Mouse (Mus musculus) liver, embryonic 14.5 days (tissue): ENCODE data around the gene Rfx8.

ENCODE experiments used
- CTCF ChIP-seq: IDR thresholded peaks from 2 replicates; pipeline ENCODE4 v1.5.1; 2016; ENCODE audit warnings: antibody characterized with exemption, low read depth, control low read depth
- EP300 ChIP-seq: IDR thresholded peaks from 2 replicates; pipeline ENCODE4 v1.6.1; 2016; ENCODE audit warnings: antibody characterized with exemption, low read depth

DNA sequence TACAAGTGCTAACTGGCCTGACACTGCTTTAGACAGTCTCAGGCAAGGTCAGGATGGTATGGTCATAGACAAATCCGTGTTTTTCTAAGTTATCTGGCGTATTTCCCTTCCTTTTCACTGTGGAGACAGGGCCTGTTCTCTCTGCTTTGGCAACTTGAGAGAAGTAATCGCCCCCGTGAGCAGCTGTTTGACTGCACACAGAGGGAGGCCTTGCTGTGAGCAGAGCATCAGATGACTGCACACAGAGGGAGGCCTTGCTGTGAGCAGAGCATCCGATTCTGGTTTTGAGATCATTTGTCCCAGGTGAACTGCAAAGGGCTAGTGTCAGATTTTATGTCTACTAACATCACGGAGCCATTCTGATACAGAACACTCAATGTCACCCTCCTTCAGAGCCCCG, 20.2 kb upstream of the Rfx8 start:
- TF ChIP-seq CTCF (no peak), EP300 (no peak)
